8 mouse cellular contexts compared by ENCODE assay signal in genomic region chr2:71981343-71981851, GRCm38 (mm10). TPM values are rescaled to one million over a fixed set of nuclear protein-coding genes. Genes with fewer than 3 reads are reported as not detected.
DNase-seq lines count a peak whose midpoint lies in the region; ATAC-seq lines count a peak whose summit lies in the region.

No protein-coding gene starts in this region.

- H3K27ac ChIP-seq in intestine, embryonic 14.5 days (ENCODE audit: low read depth) = no peak overlapping the region
- no peak overlapping the region for H3K27ac ChIP-seq in neural tube, embryonic 13.5 days (replicated peaks)

- H3K4me3 ChIP-seq in erythroblast, embryonic 14.5 days (replicated peaks) = peak overlapping the region; percentile 61
- peak overlapping the region; percentile 54 for H3K4me3 ChIP-seq in intestine, embryonic 14.5 days (ENCODE audit: low read depth, low read length)
- H3K4me3 ChIP-seq in neural tube, embryonic 13.5 days = peak overlapping the region; percentile 63

- H3K4me2 ChIP-seq in intestine, embryonic 14.5 days (ENCODE audit: low read length) = peak overlapping the region; percentile 100
- H3K4me2 ChIP-seq in neural tube, embryonic 13.5 days = peak overlapping the region; percentile 95

- H3K4me1 ChIP-seq in erythroblast, embryonic 14.5 days (ENCODE audit: control insufficient read depth) = peaks cover 22% of the 10 kb centered on the region
- 0 out of 2 replicates have a peak, but pooled peaks cover 3% of the 10 kb centered on the region for H3K4me1 ChIP-seq in intestine, embryonic 14.5 days (replicated peaks; ENCODE audit: control insufficient read depth, insufficient read depth, low read length)
- peaks cover 31% of the 10 kb centered on the region for H3K4me1 ChIP-seq in neural tube, embryonic 13.5 days (replicated peaks)

- no peaks in the 10 kb centered on the region for H3K9me3 ChIP-seq in erythroblast, embryonic 14.5 days (ENCODE audit: control insufficient read depth, low read length)
- H3K9me3 ChIP-seq in intestine, embryonic 14.5 days (ENCODE audit: control insufficient read depth, low read length) = no peaks in the 10 kb centered on the region
- H3K9me3 ChIP-seq in neural tube, embryonic 13.5 days = 0 out of 2 replicates have a peak, but pooled peaks cover 2% of the 10 kb centered on the region

- peak overlapping the region; percentile 59 for H3K9ac ChIP-seq in intestine, embryonic 14.5 days (ENCODE audit: low read length)
- peak overlapping the region; percentile 78 for H3K9ac ChIP-seq in neural tube, embryonic 13.5 days

- ATAC-seq in erythroblast, adult 5-6 weeks (replicated peaks; ENCODE audit: low FRiP score, poor library complexity, severe bottlenecking) = no peak
- 0 out of 2 replicates have a peak, but pooled peaks have one; percentile 32 for ATAC-seq in intestine, embryonic 14.5 days (replicated peaks; ENCODE audit: low FRiP score, low TSS enrichment, low read depth)
- ATAC-seq in neural tube, embryonic 13.5 days (ENCODE audit: low read depth) = peak; percentile 81

- WGBS in intestine, embryonic 14.5 days = 10% methylated on average over 24 of the region's 24 CpGs
- 8% methylated on average over 24 of the region's 24 CpGs for WGBS in neural tube, embryonic 13.5 days

- H3K36me3 ChIP-seq in erythroblast, embryonic 14.5 days (ENCODE audit: control insufficient read depth) = no peaks in the 10 kb centered on the region
- H3K36me3 ChIP-seq in intestine, embryonic 14.5 days (ENCODE audit: control insufficient read depth, insufficient read depth, low read length) = no peaks in the 10 kb centered on the region
- no peaks in the 10 kb centered on the region for H3K36me3 ChIP-seq in neural tube, embryonic 13.5 days

- peaks cover 23% of the 10 kb centered on the region for H3K27me3 ChIP-seq in erythroblast, embryonic 14.5 days (ENCODE audit: control insufficient read depth)
- peaks cover 16% of the 10 kb centered on the region; the same call in 1 of the 2 replicates for H3K27me3 ChIP-seq in intestine, embryonic 14.5 days (replicated peaks; ENCODE audit: control insufficient read depth, insufficient read depth, low read length)
- peaks cover 28% of the 10 kb centered on the region for H3K27me3 ChIP-seq in neural tube, embryonic 13.5 days

- peak; percentile 15 for DNase-seq in thymus, postnatal 4 days
- no peak for DNase-seq in thymus, postnatal 25 days
- peak; percentile 58 for DNase-seq in intestine, embryonic 14.5 days (ENCODE audit: low spot score)
- DNase-seq in left cerebral cortex, adult 18-20 months (ENCODE audit: low spot score in 2 of 2) = no peak
- DNase-seq in MN1 (ENCODE audit: low spot score) = no peak

RNA-seq across cellular contexts. Expression of gene Rapgef4, which starts 0.4 kb away (rescaled TPM):
- polyA plus RNA-seq in erythroblast, embryonic 14.5 days (2012) = 0.02 TPM in 1 of 2 replicates, not detected in the other
- total RNA-seq in erythroblast, adult 5-6 weeks (2015; ENCODE audit: low replicate concordance) = 4.8 TPM in 1 of 2 replicates, not detected in the other
- total RNA-seq in erythroblast, adult 5-6 weeks (2017; ENCODE audit: low replicate concordance) = not detected in 2 replicates
- polyA plus RNA-seq in intestine, embryonic 14.5 days (2014; fragmentation: Nextera tagmentation; extraction: Ambion mirVana) = 3.6 and 3.8 TPM in 2 replicates
- 24.7 and 24.9 TPM in 2 replicates for polyA plus RNA-seq in neural tube, embryonic 13.5 days (2015; fragmentation: Nextera tagmentation; extraction: Ambion mirVana)
- 100 to 1,000 TPM; 460 to 461 TPM for total RNA-seq in left cerebral cortex, adult 18-20 months (2021)

Comparison
In these comparisons a context has a peak if more than half of its experiments do, and no peak if none do; other contexts are left out.
1. DNase-seq: peak in thymus, postnatal 4 days (single experiment) and intestine, embryonic 14.5 days (single experiment); none in thymus, postnatal 25 days (single experiment), left cerebral cortex, adult 18-20 months (0 of 2) and MN1 (single experiment).
2. Peak in every context shown above with its lines, with median percentiles within 50 percentile points of each other: H3K4me3 ChIP-seq.